Mouse (Mus musculus): ENCODE measurements around the gene Lpcat1. TPM values are rescaled to one million over a fixed set of nuclear protein-coding genes. Genes with fewer than 3 reads are reported as not detected.
A peak's percentile ranks its signal among the peaks of the same experiment; 100 is the strongest.

Gene Lpcat1
- polyA plus RNA-seq, 1 experiment from 2014 or later: 47.7 TPM

DNA sequence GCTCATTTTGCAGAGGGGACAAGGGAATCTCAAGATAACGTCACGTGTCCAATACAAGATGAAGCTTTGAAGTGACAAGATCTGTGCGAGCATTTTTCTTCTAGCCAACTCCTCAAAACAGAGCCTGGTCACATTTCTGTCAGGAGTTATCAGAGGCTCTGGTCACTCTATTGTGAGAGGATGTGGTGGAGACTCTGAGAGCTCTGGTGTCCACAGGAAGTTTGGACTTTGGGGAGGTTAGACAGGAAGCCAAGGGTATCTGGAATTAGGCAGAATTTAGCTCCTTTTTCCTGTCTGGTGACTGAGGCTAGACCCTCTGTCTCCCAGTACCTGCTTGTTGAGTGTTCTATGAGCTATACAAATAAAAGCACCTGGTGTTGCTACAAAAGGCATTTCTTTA lies 586 bp upstream of the Lpcat1 start:
- no peak for DNase-seq (ENCODE audit: low spot score)
- Histone ChIP-seq H3K9ac (ENCODE audit: low read length) (no peak overlapping the region), H3K4me1 (ENCODE audit: control insufficient read depth, insufficient read depth, low read length) (peaks cover 12% of the 10 kb centered on the region), H3K9me3 (ENCODE audit: control insufficient read depth, low read length) (no peaks in the 10 kb centered on the region), H3K27ac (replicated peaks; ENCODE audit: low read depth, low read length) (no peak overlapping the region), H3K4me2 (ENCODE audit: low read depth, severe bottlenecking) (no peak overlapping the region; the same call in 1 of the 2 replicates), H3K27me3 (ENCODE audit: control insufficient read depth, insufficient read depth, low read length) (no peaks in the 10 kb centered on the region), H3K36me3 (ENCODE audit: control insufficient read depth, insufficient read depth, low read length) (peaks cover 2% of the 10 kb centered on the region; the same call in 1 of the 2 replicates), H3K4me3 (ENCODE audit: low read depth, low read length) (no peak overlapping the region)
- ATAC-seq (ENCODE audit: insufficient number of reproducible peaks, low FRiP score, low TSS enrichment, low read depth): no peak
- 77% methylated on average over 3 of the region's 3 CpGs for WGBS

DNA sequence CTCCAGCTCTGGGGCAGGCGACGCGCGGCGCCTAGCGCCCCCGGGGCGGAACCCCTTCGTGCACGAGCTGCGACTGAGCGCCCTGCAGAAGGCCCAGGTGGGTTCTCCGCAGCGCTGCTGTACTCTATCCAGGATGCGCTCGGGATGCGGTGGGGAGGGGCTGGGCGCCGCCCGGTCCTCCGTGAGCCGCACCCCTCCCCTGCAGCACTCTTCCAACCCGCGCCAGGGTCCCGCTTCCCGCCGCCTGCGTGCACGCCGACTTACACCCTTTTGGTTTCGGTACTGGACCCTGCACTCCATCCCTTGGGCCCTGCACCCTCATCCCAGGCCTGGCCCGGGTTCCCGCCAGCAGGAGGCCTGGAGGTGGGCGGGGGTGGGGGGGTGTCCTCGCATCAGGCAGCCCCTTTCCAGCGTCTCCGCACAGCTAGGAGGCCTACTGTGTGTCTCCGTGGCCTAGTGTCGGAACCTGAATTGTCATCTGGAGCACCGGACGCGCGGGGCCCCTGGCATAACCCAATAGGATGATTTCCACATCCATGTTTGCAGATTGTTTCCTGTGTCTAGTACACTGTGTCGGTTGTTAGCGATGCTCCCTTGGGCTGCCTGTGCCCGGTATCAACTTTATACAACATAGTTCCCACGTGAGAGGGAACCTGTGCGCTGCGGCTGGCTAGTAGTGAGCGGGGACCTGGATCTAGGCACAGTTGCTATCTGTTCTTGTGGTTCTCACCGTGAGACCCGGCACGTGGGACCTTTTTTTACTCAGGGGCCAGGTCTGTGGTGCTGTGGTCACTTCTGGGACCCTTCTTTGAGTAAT lies 632 bp downstream of the Lpcat1 start:
- WGBS: under 1% methylated on average over 47 of the region's 53 CpGs
- no peak for DNase-seq (ENCODE audit: low spot score)

DNA sequence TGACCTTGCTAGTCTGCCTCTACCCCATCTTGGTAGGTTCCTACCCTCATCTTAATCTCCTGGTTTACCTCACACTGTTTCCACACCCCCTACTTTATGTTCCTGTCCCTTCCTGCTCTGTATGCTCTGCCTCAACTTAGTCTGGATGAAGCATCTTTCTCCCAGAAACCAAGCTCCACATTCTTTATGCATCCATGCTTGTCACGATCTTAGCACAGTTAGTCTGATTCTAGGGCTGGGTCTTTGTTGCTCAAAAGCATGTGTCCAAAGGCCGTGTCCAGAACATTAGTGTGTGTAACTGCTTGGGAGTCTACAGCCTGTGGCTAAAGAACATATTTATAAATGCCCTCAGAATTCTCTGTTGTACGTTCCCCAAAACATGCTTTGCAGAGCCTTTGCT lies 1.8 kb downstream of the Lpcat1 start:
- Histone ChIP-seq H3K9me3 (ENCODE audit: control insufficient read depth, low read length) (no peaks in the 10 kb centered on the region), H3K4me2 (ENCODE audit: low read depth, severe bottlenecking) (peak overlapping the region; percentile 80), H3K4me3 (ENCODE audit: low read depth, low read length) (peak overlapping the region; percentile 94; the same call in 1 of the 2 replicates), H3K9ac (ENCODE audit: low read length) (no peak overlapping the region), H3K36me3 (ENCODE audit: control insufficient read depth, insufficient read depth, low read length) (peaks cover 2% of the 10 kb centered on the region; the same call in 1 of the 2 replicates), H3K27me3 (ENCODE audit: control insufficient read depth, insufficient read depth, low read length) (no peaks in the 10 kb centered on the region), H3K4me1 (ENCODE audit: control insufficient read depth, insufficient read depth, low read length) (peaks cover 12% of the 10 kb centered on the region), H3K27ac (replicated peaks; ENCODE audit: low read depth, low read length) (no peak overlapping the region)
- no peak for ATAC-seq (ENCODE audit: insufficient number of reproducible peaks, low FRiP score, low TSS enrichment, low read depth)
- no peak for DNase-seq (ENCODE audit: low spot score)
- 81% methylated on average over 3 of the region's 3 CpGs for WGBS

More for the DNA sequence above, 632 bp downstream of the Lpcat1 start:
- peak overlapping the region; percentile 94 for H3K9ac ChIP-seq (ENCODE audit: low read length)
- H3K27ac ChIP-seq (replicated peaks; ENCODE audit: low read depth, low read length): peak overlapping the region; percentile 95
- ATAC-seq (ENCODE audit: insufficient number of reproducible peaks, low FRiP score, low TSS enrichment, low read depth): peak; percentile 82
- H3K4me3 ChIP-seq (ENCODE audit: low read depth, low read length): peak overlapping the region; percentile 94
- H3K9me3 ChIP-seq (ENCODE audit: control insufficient read depth, low read length): no peaks in the 10 kb centered on the region
- peaks cover 12% of the 10 kb centered on the region for H3K4me1 ChIP-seq (ENCODE audit: control insufficient read depth, insufficient read depth, low read length)
- peak overlapping the region; percentile 80 for H3K4me2 ChIP-seq (ENCODE audit: low read depth, severe bottlenecking)
- H3K36me3 ChIP-seq (ENCODE audit: control insufficient read depth, insufficient read depth, low read length): peaks cover 2% of the 10 kb centered on the region; the same call in 1 of the 2 replicates
- H3K27me3 ChIP-seq (ENCODE audit: control insufficient read depth, insufficient read depth, low read length): no peaks in the 10 kb centered on the region

DNA sequence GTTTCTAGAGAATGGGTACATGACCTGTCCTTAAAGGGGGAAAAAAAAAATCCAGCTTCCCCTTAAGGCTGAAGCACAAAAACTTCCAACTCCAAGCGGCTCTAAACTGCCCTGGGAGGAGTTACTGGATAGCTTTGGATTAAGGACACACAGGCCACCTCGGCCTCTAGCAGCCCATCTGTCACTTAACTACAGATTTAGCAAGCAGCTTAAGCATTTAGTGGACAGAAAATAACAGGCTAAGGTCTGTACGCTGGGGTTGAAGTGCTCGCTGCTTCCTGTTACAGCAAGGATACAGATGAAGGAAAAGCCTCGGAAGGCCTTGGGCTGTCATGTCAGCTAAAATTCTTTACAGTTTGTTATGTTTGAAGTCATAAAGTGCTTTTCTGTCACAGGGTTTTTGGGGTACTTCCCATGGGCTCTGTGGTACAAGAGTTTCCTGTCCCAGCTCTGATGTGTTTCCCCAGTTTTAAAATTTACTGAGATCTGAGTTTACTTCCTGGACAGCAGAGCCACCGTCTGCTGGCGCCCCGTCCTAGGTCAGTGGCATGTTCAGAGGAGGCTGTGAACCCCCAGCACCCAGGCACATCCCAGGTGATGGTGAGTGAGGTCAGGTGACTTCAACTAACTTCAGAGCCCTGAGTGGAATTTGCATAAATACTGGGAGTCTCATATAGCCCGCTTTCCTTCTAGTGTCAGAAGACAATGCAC lies 2.4 kb downstream of the Lpcat1 start:
- no peak overlapping the region; the same call in 1 of the 2 replicates for H3K4me3 ChIP-seq (ENCODE audit: low read depth, low read length)
- 70% methylated on average over 9 of the region's 9 CpGs for WGBS
- H3K4me2 ChIP-seq (ENCODE audit: low read depth, severe bottlenecking): no peak overlapping the region; the same call in 1 of the 2 replicates
- H3K9me3 ChIP-seq (ENCODE audit: control insufficient read depth, low read length): no peaks in the 10 kb centered on the region
- peaks cover 2% of the 10 kb centered on the region; the same call in 1 of the 2 replicates for H3K36me3 ChIP-seq (ENCODE audit: control insufficient read depth, insufficient read depth, low read length)
- no peak for ATAC-seq (ENCODE audit: insufficient number of reproducible peaks, low FRiP score, low TSS enrichment, low read depth)
- no peak for DNase-seq (ENCODE audit: low spot score)
- H3K4me1 ChIP-seq (ENCODE audit: control insufficient read depth, insufficient read depth, low read length): peaks cover 12% of the 10 kb centered on the region
- H3K9ac ChIP-seq (ENCODE audit: low read length): no peak overlapping the region
- H3K27me3 ChIP-seq (ENCODE audit: control insufficient read depth, insufficient read depth, low read length): no peaks in the 10 kb centered on the region
- H3K27ac ChIP-seq (replicated peaks; ENCODE audit: low read depth, low read length): no peak overlapping the region

DNA sequence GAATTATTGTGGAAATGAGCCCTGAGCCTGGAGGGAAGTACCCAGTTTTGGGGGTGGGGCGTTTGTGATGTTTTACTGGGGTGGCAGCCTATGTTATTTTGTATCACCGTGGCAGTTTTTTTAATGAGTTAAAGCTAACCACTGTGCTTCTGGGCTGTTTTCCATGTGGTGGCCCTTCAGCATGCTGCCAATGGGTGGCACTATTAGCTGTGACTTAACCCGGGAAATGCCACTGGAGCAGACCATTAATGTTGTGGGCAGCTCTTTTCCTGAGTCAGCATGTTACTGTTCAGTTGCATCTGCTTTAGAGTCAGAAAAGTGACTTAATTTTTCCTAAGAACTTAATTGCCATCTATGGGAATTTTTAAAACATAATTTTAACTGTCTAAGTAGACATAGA lies 5.5 kb downstream of the Lpcat1 start:
- H3K27ac ChIP-seq (replicated peaks; ENCODE audit: low read depth, low read length): no peak overlapping the region
- no peak overlapping the region for H3K9ac ChIP-seq (ENCODE audit: low read length)
- 71% methylated on average over 3 of the region's 3 CpGs for WGBS
- H3K4me1 ChIP-seq (ENCODE audit: control insufficient read depth, insufficient read depth, low read length): peaks cover 22% of the 10 kb centered on the region
- H3K4me3 ChIP-seq (ENCODE audit: low read depth, low read length): no peak overlapping the region
- peaks cover 2% of the 10 kb centered on the region; the same call in 1 of the 2 replicates for H3K36me3 ChIP-seq (ENCODE audit: control insufficient read depth, insufficient read depth, low read length)
- no peak overlapping the region for H3K4me2 ChIP-seq (ENCODE audit: low read depth, severe bottlenecking)
- no peaks in the 10 kb centered on the region for H3K27me3 ChIP-seq (ENCODE audit: control insufficient read depth, insufficient read depth, low read length)
- no peaks in the 10 kb centered on the region for H3K9me3 ChIP-seq (ENCODE audit: control insufficient read depth, low read length)
- ATAC-seq (ENCODE audit: insufficient number of reproducible peaks, low FRiP score, low TSS enrichment, low read depth) (no peak), DNase-seq (ENCODE audit: low spot score) (no peak)

DNA sequence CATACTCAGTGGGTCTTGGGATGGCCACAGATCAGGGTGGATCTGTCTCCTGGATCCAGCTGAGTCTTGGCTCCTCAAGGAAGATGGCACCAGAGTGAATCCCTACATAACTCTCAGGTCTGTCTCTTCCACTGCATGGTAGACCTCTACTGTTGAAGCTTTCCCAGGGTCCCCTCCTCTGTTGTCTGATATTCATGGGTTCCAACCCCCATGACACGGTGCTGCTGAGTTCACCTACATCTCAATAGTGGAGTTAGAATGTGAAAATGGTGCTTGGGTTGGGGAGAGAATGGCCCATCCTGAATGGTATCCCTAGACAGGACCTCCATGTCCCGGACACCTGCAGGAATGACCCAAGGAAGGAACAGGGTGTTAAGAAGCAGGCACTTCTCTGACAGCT lies 6.7 kb downstream of the Lpcat1 start:
- H3K4me1 ChIP-seq (ENCODE audit: control insufficient read depth, insufficient read depth, low read length): peaks cover 16% of the 10 kb centered on the region
- H3K4me2 ChIP-seq (ENCODE audit: low read depth, severe bottlenecking): no peak overlapping the region
- no peak for DNase-seq (ENCODE audit: low spot score)
- no peak for ATAC-seq (ENCODE audit: insufficient number of reproducible peaks, low FRiP score, low TSS enrichment, low read depth)
- no peaks in the 10 kb centered on the region for H3K9me3 ChIP-seq (ENCODE audit: control insufficient read depth, low read length)
- 92% methylated on average over 2 of the region's 2 CpGs for WGBS
- no peak overlapping the region for H3K4me3 ChIP-seq (ENCODE audit: low read depth, low read length)
- peaks cover 2% of the 10 kb centered on the region; the same call in 1 of the 2 replicates for H3K36me3 ChIP-seq (ENCODE audit: control insufficient read depth, insufficient read depth, low read length)
- H3K27me3 ChIP-seq (ENCODE audit: control insufficient read depth, insufficient read depth, low read length): no peaks in the 10 kb centered on the region
- H3K27ac ChIP-seq (replicated peaks; ENCODE audit: low read depth, low read length): no peak overlapping the region
- H3K9ac ChIP-seq (ENCODE audit: low read length): no peak overlapping the region

DNA sequence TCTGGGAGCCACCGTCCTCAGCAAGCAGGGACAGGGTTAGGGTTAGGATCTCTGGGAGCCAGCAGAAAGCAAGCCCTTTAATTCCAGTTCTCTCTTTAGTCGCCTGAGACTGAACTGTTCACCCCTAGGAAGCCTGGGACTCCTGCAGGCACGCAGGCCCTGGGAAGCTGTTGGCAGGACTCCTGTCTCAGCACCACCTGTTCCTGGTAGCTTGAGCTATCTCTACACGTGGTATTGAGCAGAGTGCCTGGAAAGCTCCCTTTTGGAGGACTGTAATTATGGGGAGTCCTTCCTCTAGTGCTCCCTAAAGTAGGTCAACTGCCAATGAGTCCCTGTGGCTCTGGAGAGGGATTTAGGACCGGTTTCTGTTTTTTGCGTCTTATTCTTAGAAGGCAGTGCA lies 7.2 kb downstream of the Lpcat1 start:
- DNase-seq (ENCODE audit: low spot score) (no peak), ATAC-seq (ENCODE audit: insufficient number of reproducible peaks, low FRiP score, low TSS enrichment, low read depth) (no peak)
- Histone ChIP-seq H3K9ac (ENCODE audit: low read length) (no peak overlapping the region), H3K9me3 (ENCODE audit: control insufficient read depth, low read length) (no peaks in the 10 kb centered on the region), H3K27me3 (ENCODE audit: control insufficient read depth, insufficient read depth, low read length) (no peaks in the 10 kb centered on the region), H3K4me1 (ENCODE audit: control insufficient read depth, insufficient read depth, low read length) (peaks cover 13% of the 10 kb centered on the region), H3K4me2 (ENCODE audit: low read depth, severe bottlenecking) (no peak overlapping the region), H3K27ac (replicated peaks; ENCODE audit: low read depth, low read length) (no peak overlapping the region), H3K4me3 (ENCODE audit: low read depth, low read length) (no peak overlapping the region), H3K36me3 (ENCODE audit: control insufficient read depth, insufficient read depth, low read length) (peaks cover 2% of the 10 kb centered on the region; the same call in 1 of the 2 replicates)
- 88% methylated on average over 6 of the region's 6 CpGs for WGBS

DNA sequence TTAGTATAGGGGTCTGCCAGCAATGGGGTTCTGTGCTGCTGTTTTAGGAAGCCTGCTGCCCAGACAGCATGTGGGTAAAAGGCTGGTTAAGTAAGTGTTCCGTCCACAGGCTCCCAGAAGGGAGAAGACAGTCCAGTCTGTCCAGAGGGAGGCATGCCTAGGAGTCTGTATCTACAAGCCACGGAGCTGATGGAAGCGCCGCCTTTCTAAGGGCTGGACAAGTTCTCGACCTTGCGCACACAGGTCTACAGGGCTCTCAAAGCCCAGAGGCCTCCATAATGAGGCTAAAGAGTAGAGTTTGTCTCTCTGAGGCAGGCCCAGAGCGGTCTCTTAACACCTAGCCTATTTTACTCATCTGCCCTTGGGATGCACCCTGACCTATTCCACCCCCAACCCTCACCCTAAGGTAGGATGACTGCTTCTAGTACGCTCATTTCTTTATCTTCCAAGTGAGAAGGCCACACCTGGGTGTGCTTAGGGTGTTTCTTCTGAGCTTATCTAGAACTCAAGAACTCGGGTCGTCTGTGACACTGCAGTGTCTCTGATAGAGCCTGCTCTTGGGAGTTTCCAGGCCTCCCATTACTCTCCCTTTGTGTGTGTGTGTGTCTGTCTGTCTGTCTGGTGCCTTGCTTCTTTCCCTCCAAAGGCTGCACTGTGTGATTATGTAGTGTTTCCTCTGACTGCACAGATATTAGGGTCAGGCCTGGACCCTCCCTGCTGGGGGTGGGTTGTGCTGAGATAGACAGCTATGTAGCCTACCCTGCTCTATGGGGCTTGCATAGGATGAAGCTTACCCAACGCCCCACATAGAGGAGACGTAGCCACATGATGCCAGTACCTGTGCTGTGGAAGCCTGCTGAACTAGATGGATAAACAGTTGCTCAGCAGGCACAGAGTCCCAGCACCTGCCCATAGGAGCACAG lies 8.3 kb downstream of the Lpcat1 start:
- H3K9me3 ChIP-seq (ENCODE audit: control insufficient read depth, low read length): no peaks in the 10 kb centered on the region
- ATAC-seq (ENCODE audit: insufficient number of reproducible peaks, low FRiP score, low TSS enrichment, low read depth) (no peak), DNase-seq (ENCODE audit: low spot score) (no peak)
- H3K4me2 ChIP-seq (ENCODE audit: low read depth, severe bottlenecking): no peak overlapping the region
- no peak overlapping the region for H3K4me3 ChIP-seq (ENCODE audit: low read depth, low read length)
- H3K27ac ChIP-seq (replicated peaks; ENCODE audit: low read depth, low read length): no peak overlapping the region
- no peaks in the 10 kb centered on the region for H3K27me3 ChIP-seq (ENCODE audit: control insufficient read depth, insufficient read depth, low read length)
- no peaks in the 10 kb centered on the region for H3K36me3 ChIP-seq (ENCODE audit: control insufficient read depth, insufficient read depth, low read length)
- H3K9ac ChIP-seq (ENCODE audit: low read length): no peak overlapping the region
- H3K4me1 ChIP-seq (ENCODE audit: control insufficient read depth, insufficient read depth, low read length): peaks cover 13% of the 10 kb centered on the region
- WGBS: 95% methylated on average over 12 of the region's 12 CpGs

All from limb, embryonic 11.5 days (tissue).